Mouse (Mus musculus): ENCODE results near the gene Abr.

Abr gene

GRCm38 (mm10) chr11:76570741-76571612 lies 51.1 kb downstream of the Abr start:
- in situ Hi-C loops (cut with MseI, MboI) = no loop called here

- in situ Hi-C loops (cut with MseI, MboI) = no loop called here
Observed at GRCm38 (mm10) chr11:76570201-76570731, 51.8 kb downstream of the Abr start.

- in situ Hi-C loops (cut with MseI, MboI) = no loop called here
Observed at GRCm38 (mm10) chr11:76569436-76569835, 52.7 kb downstream of the Abr start.

GRCm38 (mm10) chr11:76566081-76566480 lies 56.0 kb downstream of the Abr start:
- in situ Hi-C loops (cut with MseI, MboI) = no loop called here

GRCm38 (mm10) chr11:76562584-76562983 lies 59.5 kb downstream of the Abr start:
- in situ Hi-C loops (cut with MseI, MboI) = no loop called here

GRCm38 (mm10) chr11:76562165-76562564 lies 59.9 kb downstream of the Abr start:
- in situ Hi-C loops (cut with MseI, MboI) = no loop called here

GRCm38 (mm10) chr11:76557837-76558236 lies 64.3 kb downstream of the Abr start:
- in situ Hi-C loops (cut with MseI, MboI) = no loop called here

- in situ Hi-C loops (cut with MseI, MboI) = loop anchor here in 1 of 2 experiments (10.0 kb wide), 1 partner anchor 97 kb away; no protein-coding TSS in a partner anchor
Observed at GRCm38 (mm10) chr11:76548153-76548721, 73.9 kb downstream of the Abr start.

- in situ Hi-C loops (cut with MseI, MboI) = loop anchor here in 1 of 2 experiments (10.0 kb wide), 1 partner anchor 97 kb away; no protein-coding TSS in a partner anchor
Observed at GRCm38 (mm10) chr11:76547420-76547819, 74.7 kb downstream of the Abr start.

GRCm38 (mm10) chr11:76546431-76546830 lies 75.7 kb downstream of the Abr start:
- in situ Hi-C loops (cut with MseI, MboI) = loop anchor here in 1 of 2 experiments (10.0 kb wide), 1 partner anchor 98 kb away; no protein-coding TSS in a partner anchor

- in situ Hi-C loops (cut with MseI, MboI) = loop anchor here in 1 of 2 experiments (10.0 kb wide), 1 partner anchor 102 kb away; no protein-coding TSS in a partner anchor
Observed at GRCm38 (mm10) chr11:76543300-76543699, 78.8 kb downstream of the Abr start.

- in situ Hi-C loops (cut with MseI, MboI) = loop anchor here in 1 of 2 experiments (10.0 kb wide), 1 partner anchor 104 kb away; no protein-coding TSS in a partner anchor
Observed at GRCm38 (mm10) chr11:76540973-76541372, 81.1 kb downstream of the Abr start.

- in situ Hi-C loops (cut with MseI, MboI) = loop anchor here in 1 of 2 experiments (10.0 kb wide), 1 partner anchor 47 kb away; no protein-coding TSS in a partner anchor
Observed at GRCm38 (mm10) chr11:76537401-76537800, 84.7 kb downstream of the Abr start.

- in situ Hi-C loops (cut with MseI, MboI) = loop anchor here in 1 of 2 experiments (10.0 kb wide), 1 partner anchor 48 kb away; no protein-coding TSS in a partner anchor
Observed at GRCm38 (mm10) chr11:76536576-76537354, 85.3 kb downstream of the Abr start.

GRCm38 (mm10) chr11:76532001-76532400 lies 90.1 kb downstream of the Abr start:
- in situ Hi-C loops (cut with MseI, MboI) = loop anchor here in 1 of 2 experiments (10.0 kb wide), 1 partner anchor 53 kb away; no protein-coding TSS in a partner anchor

- in situ Hi-C loops (cut with MseI, MboI) = loop anchor here in 1 of 2 experiments (10.0 kb wide), 1 partner anchor 54 kb away; no protein-coding TSS in a partner anchor
Observed at GRCm38 (mm10) chr11:76530966-76531678, 91.0 kb downstream of the Abr start.

GRCm38 (mm10) chr11:76530168-76530935 lies 91.8 kb downstream of the Abr start:
- in situ Hi-C loops (cut with MseI, MboI) = loop anchor here in 1 of 2 experiments (10.0 kb wide), 1 partner anchor 54 kb away; no protein-coding TSS in a partner anchor

- in situ Hi-C loops (cut with MseI, MboI) = loop anchor here in 1 of 2 experiments (10.0 kb wide), 1 partner anchor 55 kb away; no protein-coding TSS in a partner anchor
Observed at GRCm38 (mm10) chr11:76529352-76530141, 92.6 kb downstream of the Abr start.

All from mouse trophoblast stem cell (cell line).